Mouse (Mus musculus) skeletal muscle tissue, adult 2 months (tissue): ENCODE data around the gene Hdac11.
"Not testable (repeated sequence)": the region's sequence is repeated elsewhere in the genome, so short reads cannot be mapped to it uniquely, and the experiment has no call there.

Experiments used
- DNase-seq: peaks from one replicate; pipeline ENCODE4 v3.0.0-alpha.2; 2012; ENCODE audit warnings: low read depth, low spot score

Gene Hdac11

DNA sequence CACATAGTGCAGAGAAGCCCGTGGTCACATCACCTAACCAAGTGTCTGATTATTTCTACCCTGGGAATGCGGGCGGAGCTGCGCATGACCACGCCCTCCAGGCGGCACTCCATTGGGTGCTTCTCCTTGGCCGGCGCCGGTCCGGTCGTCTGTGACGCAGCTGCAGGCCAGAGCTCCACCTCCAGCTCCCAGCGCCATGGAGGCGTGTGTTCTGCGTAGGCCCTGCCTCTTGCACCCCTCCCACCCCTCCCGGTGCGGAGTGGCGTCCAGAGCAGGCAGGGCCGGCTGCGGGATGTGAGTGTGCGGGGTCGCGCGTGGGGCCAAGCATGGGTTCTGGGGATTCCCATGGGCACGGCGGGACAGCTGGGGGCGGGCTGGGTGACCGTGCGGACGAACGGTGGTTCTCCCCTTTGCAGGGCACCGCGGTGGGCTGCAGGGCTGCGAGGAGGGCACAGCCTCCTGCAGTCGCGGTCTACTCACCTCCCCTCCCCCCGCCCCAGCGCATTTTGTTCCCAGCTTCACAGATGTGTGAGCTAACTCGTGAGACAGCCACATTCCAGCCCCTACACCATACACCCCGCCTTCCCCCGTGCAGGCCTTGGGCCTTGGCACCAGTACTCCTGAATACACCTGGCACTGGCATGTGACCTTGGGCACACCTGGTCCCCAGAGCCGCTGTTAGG lies at the start of gene Hdac11:
Hdac11 (plus strand) TSS at position 112 of the 683 bp plus-strand sequence.
- DNase-seq = peak; percentile 89

GRCm38 (mm10) chr6:91108301-91108916 lies 48.1 kb upstream of the Hdac11 start:
- peak; percentile 42 for DNase-seq

- DNase-seq = no peak
Observed at GRCm38 (mm10) chr6:91108917-91109450, 47.5 kb upstream of the Hdac11 start.

- DNase-seq = no peak
Observed at GRCm38 (mm10) chr6:91109489-91109888, 47.0 kb upstream of the Hdac11 start.

- no peak for DNase-seq
Observed at GRCm38 (mm10) chr6:91110323-91111020, 46.0 kb upstream of the Hdac11 start.

- DNase-seq = no peak
Observed at GRCm38 (mm10) chr6:91111141-91111953, 45.1 kb upstream of the Hdac11 start.

- DNase-seq = no peak
Observed at GRCm38 (mm10) chr6:91111954-91112252, 44.6 kb upstream of the Hdac11 start.

- DNase-seq = no peak
Observed at GRCm38 (mm10) chr6:91114716-91115115, 41.7 kb upstream of the Hdac11 start.

- no peak for DNase-seq
Observed at GRCm38 (mm10) chr6:91115158-91115557, 41.3 kb upstream of the Hdac11 start.

DNA sequence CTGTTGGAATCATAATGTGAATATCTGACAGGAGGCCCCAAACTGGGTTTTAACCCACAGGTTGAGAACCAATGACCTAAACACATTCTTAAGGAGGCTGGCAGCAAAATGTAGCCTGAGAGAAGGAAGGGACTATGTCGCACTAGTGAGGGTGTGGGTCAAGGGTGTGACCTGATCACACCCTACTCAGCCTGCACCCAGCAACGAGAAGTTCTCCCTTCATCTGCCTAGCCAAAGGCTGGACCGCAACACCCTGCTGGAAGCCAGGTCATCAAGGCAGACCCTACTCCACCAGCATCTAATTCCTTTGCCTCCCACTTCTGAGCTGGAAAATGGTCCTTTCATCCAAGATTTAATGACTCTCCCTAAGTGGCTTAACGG lies 40.6 kb upstream of the Hdac11 start:
- DNase-seq = no peak

- DNase-seq = peak; percentile 92
Observed at GRCm38 (mm10) chr6:91116244-91117145, 40.0 kb upstream of the Hdac11 start, which contains the start of gene Nup210. Nup210 (minus strand) TSS chr6:91116829.

DNA sequence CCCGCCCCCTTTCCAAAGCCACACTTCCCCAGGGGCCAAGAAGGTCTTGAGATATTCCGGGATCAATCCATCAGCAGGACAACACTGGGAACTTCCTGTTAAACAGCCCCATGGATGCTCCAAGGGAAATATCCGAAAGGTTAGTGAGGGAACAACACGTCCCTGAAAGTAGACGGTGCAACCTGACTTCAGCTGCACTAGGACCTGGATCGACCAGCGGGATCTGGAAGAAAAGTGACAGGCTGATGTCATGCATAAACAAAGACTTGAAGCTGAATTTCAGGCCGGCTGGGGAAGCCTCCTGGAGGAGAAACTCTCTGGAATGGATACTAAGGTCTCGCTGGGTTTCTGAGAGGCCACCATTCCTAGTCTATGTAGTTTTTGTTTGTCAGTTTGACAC lies 39.3 kb upstream of the Hdac11 start:
- no peak for DNase-seq

DNA sequence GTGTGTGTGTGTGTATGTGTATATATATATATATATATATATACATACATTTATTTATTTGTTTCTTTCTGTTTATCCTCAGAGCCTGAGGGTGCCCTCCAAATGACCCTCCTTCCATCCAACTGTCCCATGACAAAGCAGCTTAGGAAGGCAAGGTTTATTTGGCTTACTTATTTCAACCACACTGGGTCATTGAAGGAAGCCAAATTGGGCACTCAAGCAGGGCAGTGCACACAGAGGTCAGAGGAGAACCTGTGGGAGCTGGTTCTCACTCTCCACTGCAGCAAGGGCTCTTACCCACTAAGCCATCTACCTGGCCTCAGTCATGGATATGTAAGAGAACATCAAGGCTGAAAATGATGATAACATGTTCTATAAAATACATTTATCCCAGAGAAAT lies 37.9 kb upstream of the Hdac11 start:
- no peak for DNase-seq

DNA sequence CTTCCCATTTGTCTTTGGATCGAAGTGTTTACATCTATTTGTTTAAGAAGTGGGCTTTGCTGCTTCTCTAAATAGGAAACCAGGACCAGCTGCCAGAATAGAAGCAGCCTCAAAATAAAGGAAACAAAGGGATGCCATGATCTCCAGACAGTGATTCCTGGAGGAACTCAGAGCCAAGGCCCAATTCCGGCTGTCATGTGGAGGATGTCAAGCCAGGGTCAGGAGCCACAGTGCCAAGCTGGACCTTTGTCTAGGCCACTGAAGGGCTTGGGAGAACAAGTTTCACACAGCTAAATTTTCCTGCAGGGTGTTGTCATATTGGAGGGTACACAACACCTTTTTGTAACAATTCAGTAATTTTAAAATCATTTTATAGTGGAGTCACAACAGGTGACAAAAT lies 36.3 kb upstream of the Hdac11 start:
- DNase-seq = no peak

DNA sequence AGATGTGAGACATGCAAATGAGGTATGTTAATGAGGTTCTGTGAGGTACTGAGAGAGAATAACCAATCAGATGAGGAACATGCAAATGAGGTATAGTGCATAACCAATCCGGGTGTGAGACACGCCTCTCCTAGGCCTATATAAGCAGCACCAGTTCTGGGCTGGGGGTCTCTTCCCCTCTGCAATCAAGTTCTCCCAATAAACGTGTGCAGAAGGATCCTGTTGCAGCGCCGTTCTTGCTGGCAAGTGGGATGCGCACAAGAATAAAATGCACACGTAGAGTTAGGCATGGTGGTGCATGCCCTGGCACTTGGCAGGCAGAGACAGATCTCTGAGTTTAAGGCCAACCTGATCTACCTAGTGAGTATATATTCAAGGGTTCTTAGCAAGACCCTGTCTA lies 35.4 kb upstream of the Hdac11 start:
- not testable (repeated sequence) for DNase-seq

GRCm38 (mm10) chr6:91123453-91123852 lies 33.0 kb upstream of the Hdac11 start:
- DNase-seq = no peak

DNA sequence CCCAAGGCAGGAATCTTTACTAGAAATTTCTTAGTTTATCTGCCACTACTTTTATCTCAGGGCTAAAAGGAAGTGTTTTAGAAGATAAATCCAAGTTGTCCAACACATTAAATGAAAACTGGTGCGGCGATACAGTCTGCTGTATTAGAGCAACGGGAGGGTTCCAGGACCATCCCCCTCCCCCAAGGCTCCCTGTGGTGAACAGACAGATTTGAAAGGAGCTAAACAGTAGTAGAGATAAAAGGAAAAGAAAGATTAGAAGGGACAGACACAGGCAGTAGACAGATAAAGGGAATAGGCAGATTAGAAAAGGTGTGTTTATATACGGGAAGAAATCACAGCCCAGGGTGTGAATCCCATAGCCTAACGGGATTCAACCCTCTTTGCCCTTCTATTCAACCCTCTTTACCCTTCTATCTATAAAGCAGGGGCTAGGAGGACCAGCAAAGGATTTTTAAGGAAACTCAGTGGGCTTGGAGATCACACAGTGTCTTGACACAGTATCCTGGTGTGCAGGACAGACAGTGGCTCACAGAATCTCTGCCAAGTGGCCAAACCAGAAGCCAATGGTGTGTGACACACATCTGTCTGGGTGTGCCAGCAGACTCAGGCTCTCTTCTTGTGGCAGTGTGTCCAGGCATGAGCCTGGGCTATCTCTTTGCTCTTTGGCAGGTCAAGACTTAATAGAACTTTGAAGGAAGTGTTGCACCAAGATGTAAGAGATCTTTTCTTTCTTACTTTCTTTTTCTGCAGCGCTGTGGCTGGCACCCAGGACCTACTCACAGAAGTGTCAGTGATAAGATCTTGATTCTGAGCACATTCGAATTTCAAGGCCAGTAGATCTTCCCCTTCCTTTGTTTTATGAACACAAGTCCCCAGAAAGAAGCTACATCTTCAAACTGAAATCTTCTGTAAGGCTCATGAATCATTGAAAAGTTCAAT lies 31.9 kb upstream of the Hdac11 start:
- no peak for DNase-seq

DNA sequence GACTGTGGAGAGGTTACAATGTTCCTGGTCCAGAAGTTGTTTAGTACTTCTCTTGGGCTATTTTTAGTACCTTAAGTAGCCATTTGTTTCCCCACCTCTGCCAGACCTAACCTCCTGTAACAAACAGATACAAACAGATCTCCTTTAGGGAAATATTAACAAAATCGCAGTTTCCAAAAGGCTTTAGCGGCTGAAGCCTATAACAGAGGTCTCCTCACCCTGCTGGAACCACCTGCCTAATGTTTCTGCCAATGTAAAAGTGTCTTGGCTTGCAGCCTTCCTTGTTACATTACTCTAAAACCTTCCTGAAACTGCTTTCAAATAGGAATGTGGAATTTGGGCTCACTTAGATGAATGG lies 31.3 kb upstream of the Hdac11 start:
- DNase-seq = no peak

DNA sequence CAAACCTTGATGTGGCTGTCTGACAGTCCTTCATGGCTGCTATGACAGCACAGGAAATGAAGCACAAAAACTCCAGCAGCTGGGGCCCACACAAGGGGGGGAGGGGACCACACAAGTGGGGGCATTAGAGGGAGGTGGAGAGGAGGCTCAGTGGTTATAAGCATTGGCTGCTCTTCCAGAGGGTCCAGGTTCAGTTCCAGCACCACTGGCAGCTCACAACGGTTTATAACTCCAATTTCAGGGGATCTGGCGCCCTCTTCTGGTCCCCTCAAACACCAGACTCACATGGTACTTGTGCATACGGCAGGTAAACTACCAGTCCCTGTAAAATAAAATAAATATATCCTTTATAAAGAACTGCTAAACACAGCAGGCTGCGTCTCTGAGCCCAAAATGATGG lies 27.5 kb upstream of the Hdac11 start:
- no peak for DNase-seq

DNA sequence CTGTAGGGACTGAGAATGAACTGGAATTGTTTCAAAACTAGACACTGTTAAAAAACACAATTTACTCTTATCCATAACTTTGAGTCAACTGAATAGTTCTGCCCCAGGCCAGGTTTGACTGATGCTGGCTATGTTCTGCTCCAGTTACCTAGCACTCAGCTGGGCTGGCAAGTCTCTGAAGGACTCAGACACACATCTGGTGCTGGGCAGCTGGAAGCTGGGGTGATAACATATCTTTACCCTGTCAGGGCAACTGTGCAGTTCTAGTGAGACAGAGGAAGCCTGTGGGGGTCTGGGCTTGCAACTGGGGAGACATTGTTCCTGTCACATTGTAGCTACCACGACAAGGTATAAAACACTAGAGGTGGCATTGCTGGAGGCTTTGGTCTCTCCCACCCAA lies 25.6 kb upstream of the Hdac11 start:
- DNase-seq = no peak
